Mouse (Mus musculus): Measurements from ENCODE around the gene Olfr743. TPM values are rescaled to one million over a fixed set of nuclear protein-coding genes. Genes with fewer than 3 reads are reported as not detected.
"Not testable (repeated sequence)": the region's sequence is repeated elsewhere in the genome, so short reads cannot be mapped to it uniquely, and the experiment has no call there.

Gene Olfr743
- not detected in 2 replicates for polyA plus RNA-seq (2015; fragmentation: Nextera tagmentation; extraction: Ambion mirVana)

- H3K4me1 ChIP-seq (replicated peaks) = no peaks in the 10 kb centered on the region
- H3K4me2 ChIP-seq (replicated peaks) = no peak within 1 kb of the TSS
- no peaks in the 10 kb centered on the region for H3K36me3 ChIP-seq
- no peaks in the 10 kb centered on the region for H3K9me3 ChIP-seq
- no peaks in the 10 kb centered on the region for H3K27me3 ChIP-seq (replicated peaks)
- H3K27ac ChIP-seq = no peak within 1 kb of the TSS
- no peak for ATAC-seq
- no peak within 1 kb of the TSS for H3K4me3 ChIP-seq (replicated peaks)
- no peak within 1 kb of the TSS for H3K9ac ChIP-seq
Measured at GRCm38 (mm10) chr14:50521539-50521938, at the start of gene Olfr743. TSS of gene Olfr743 (plus strand) at chr14:50521839.

- Histone ChIP-seq H3K27me3 (replicated peaks) (no peaks in the 10 kb centered on the region), H3K4me2 (replicated peaks) (no peak within 1 kb of the TSS), H3K27ac (no peak within 1 kb of the TSS), H3K9me3 (no peaks in the 10 kb centered on the region), H3K9ac (no peak within 1 kb of the TSS), H3K36me3 (no peaks in the 10 kb centered on the region), H3K4me3 (replicated peaks) (no peak within 1 kb of the TSS), H3K4me1 (replicated peaks) (no peaks in the 10 kb centered on the region)
- WGBS = 74% methylated on average over 2 of the region's 2 CpGs
- ATAC-seq = no peak
Measured at GRCm38 (mm10) chr14:50472438-50472837, 49.2 kb upstream of the Olfr743 start, which contains the start of gene Olfr741. TSS of gene Olfr741 (plus strand) at chr14:50472738.

- no peak overlapping the region for H3K4me3 ChIP-seq (replicated peaks)
- WGBS = 53% methylated on average over 2 of the region's 2 CpGs
- no peaks in the 10 kb centered on the region for H3K36me3 ChIP-seq
- no peak overlapping the region for H3K27ac ChIP-seq
- no peak overlapping the region for H3K9ac ChIP-seq
- no peaks in the 10 kb centered on the region for H3K27me3 ChIP-seq (replicated peaks)
- H3K4me1 ChIP-seq (replicated peaks) = no peaks in the 10 kb centered on the region
- H3K9me3 ChIP-seq = no peaks in the 10 kb centered on the region
- ATAC-seq = no peak
- no peak overlapping the region for H3K4me2 ChIP-seq (replicated peaks)
Measured at GRCm38 (mm10) chr14:50478406-50478805, 43.2 kb upstream of the Olfr743 start.

GRCm38 (mm10) chr14:50503300-50503699 lies 18.3 kb upstream of the Olfr743 start, which contains the start of gene Olfr742:
TSS of gene Olfr742 (plus strand) at chr14:50503600.
- Histone ChIP-seq H3K36me3 (no peaks in the 10 kb centered on the region), H3K27me3 (replicated peaks) (no peaks in the 10 kb centered on the region), H3K4me1 (replicated peaks) (no peaks in the 10 kb centered on the region), H3K27ac (no peak within 1 kb of the TSS), H3K9ac (no peak within 1 kb of the TSS), H3K9me3 (no peaks in the 10 kb centered on the region), H3K4me3 (replicated peaks) (no peak within 1 kb of the TSS), H3K4me2 (replicated peaks) (no peak within 1 kb of the TSS)
- WGBS = 61% methylated on average over 2 of the region's 2 CpGs
- no peak for ATAC-seq

- H3K9ac ChIP-seq = no peak overlapping the region
- H3K4me2 ChIP-seq (replicated peaks) = no peak overlapping the region
- no peaks in the 10 kb centered on the region for H3K27me3 ChIP-seq (replicated peaks)
- no peaks in the 10 kb centered on the region for H3K36me3 ChIP-seq
- no peak for ATAC-seq
- 100% methylated on average over 2 of the region's 2 CpGs for WGBS
- H3K9me3 ChIP-seq = no peaks in the 10 kb centered on the region
- no peak overlapping the region for H3K27ac ChIP-seq
- no peaks in the 10 kb centered on the region for H3K4me1 ChIP-seq (replicated peaks)
- H3K4me3 ChIP-seq (replicated peaks) = no peak overlapping the region
Measured at GRCm38 (mm10) chr14:50552734-50553133, 31.1 kb downstream of the Olfr743 start.

- H3K4me3 ChIP-seq (replicated peaks); H3K27ac ChIP-seq; H3K4me1 ChIP-seq (replicated peaks); H3K9me3 ChIP-seq; ATAC-seq; H3K9ac ChIP-seq; H3K36me3 ChIP-seq; H3K4me2 ChIP-seq (replicated peaks); H3K27me3 ChIP-seq (replicated peaks): not testable (repeated sequence)
- 70% methylated on average over 1 of the region's 1 CpGs for WGBS
Measured at GRCm38 (mm10) chr14:50573056-50573455, 51.4 kb downstream of the Olfr743 start.

Other genes starting within 250 kb of the Olfr743 start
- gene Olfr732, start 237.6 kb upstream of the Olfr743 start, polyA plus RNA-seq (2015; fragmentation: Nextera tagmentation; extraction: Ambion mirVana) = not detected in 2 replicates
- not detected in 2 replicates for gene Olfr733, start 220.3 kb upstream of the Olfr743 start, polyA plus RNA-seq (2015; fragmentation: Nextera tagmentation; extraction: Ambion mirVana)
- not detected in 2 replicates for gene Olfr734, start 195.1 kb upstream of the Olfr743 start, polyA plus RNA-seq (2015; fragmentation: Nextera tagmentation; extraction: Ambion mirVana)
- gene Olfr735, start 173.0 kb upstream of the Olfr743 start, polyA plus RNA-seq (2015; fragmentation: Nextera tagmentation; extraction: Ambion mirVana) = not detected in 2 replicates
- 0.10 TPM in 1 of 2 replicates, not detected in the other for gene Tlr11, start 163.9 kb upstream of the Olfr743 start, polyA plus RNA-seq (2015; fragmentation: Nextera tagmentation; extraction: Ambion mirVana)
- gene Olfr736, start 140.7 kb upstream of the Olfr743 start, polyA plus RNA-seq (2015; fragmentation: Nextera tagmentation; extraction: Ambion mirVana) = not detected in 2 replicates
- not detected in 2 replicates for gene Olfr738, start 114.3 kb upstream of the Olfr743 start, polyA plus RNA-seq (2015; fragmentation: Nextera tagmentation; extraction: Ambion mirVana)
- not detected in 2 replicates for gene Olfr739, start 103.2 kb upstream of the Olfr743 start, polyA plus RNA-seq (2015; fragmentation: Nextera tagmentation; extraction: Ambion mirVana)
- not detected in 2 replicates for gene Olfr740, start 76.3 kb upstream of the Olfr743 start, polyA plus RNA-seq (2015; fragmentation: Nextera tagmentation; extraction: Ambion mirVana)
- not detected in 2 replicates for gene Olfr741, start 49.1 kb upstream of the Olfr743 start, polyA plus RNA-seq (2015; fragmentation: Nextera tagmentation; extraction: Ambion mirVana)
- not detected in 2 replicates for gene Olfr742, start 18.2 kb upstream of the Olfr743 start, polyA plus RNA-seq (2015; fragmentation: Nextera tagmentation; extraction: Ambion mirVana)
- not detected in 2 replicates for gene Olfr744, start 93.0 kb downstream of the Olfr743 start, polyA plus RNA-seq (2015; fragmentation: Nextera tagmentation; extraction: Ambion mirVana)
- not detected in 2 replicates for gene Olfr745, start 117.5 kb downstream of the Olfr743 start, polyA plus RNA-seq (2015; fragmentation: Nextera tagmentation; extraction: Ambion mirVana)
- gene Olfr746, start 125.2 kb downstream of the Olfr743 start, polyA plus RNA-seq (2015; fragmentation: Nextera tagmentation; extraction: Ambion mirVana) = not detected in 2 replicates
- gene Olfr747, start 171.4 kb downstream of the Olfr743 start, polyA plus RNA-seq (2015; fragmentation: Nextera tagmentation; extraction: Ambion mirVana) = not detected in 2 replicates
- not detected in 2 replicates for gene Olfr748, start 185.5 kb downstream of the Olfr743 start, polyA plus RNA-seq (2015; fragmentation: Nextera tagmentation; extraction: Ambion mirVana)
- gene Olfr749, start 223.3 kb downstream of the Olfr743 start, polyA plus RNA-seq (2015; fragmentation: Nextera tagmentation; extraction: Ambion mirVana) = not detected in 2 replicates

Measured in intestine, embryonic 15.5 days (tissue).